Mouse (Mus musculus): ENCODE data around the gene Pear1. TPM values are rescaled to one million over a fixed set of nuclear protein-coding genes. Genes with fewer than 3 reads are reported as not detected.

Pear1 gene
- polyA plus RNA-seq, 1 experiment from 2014 or later, result 6.9 TPM

- Histone ChIP-seq H3K36me3 (ENCODE audit: control insufficient read depth, insufficient read depth) (no peaks in the 10 kb centered on the region), H3K9me3 (ENCODE audit: control insufficient read depth, low read length) (no peaks in the 10 kb centered on the region), H3K4me1 (replicated peaks; ENCODE audit: control insufficient read depth, insufficient read depth, low read length) (peaks cover 6% of the 10 kb centered on the region; the same call in 1 of the 2 replicates), H3K27ac (ENCODE audit: low read length) (no peak overlapping the region), H3K9ac (replicated peaks; ENCODE audit: low read depth, low read length) (no peak overlapping the region), H3K27me3 (replicated peaks; ENCODE audit: control insufficient read depth, insufficient read depth, low read length) (0 out of 2 replicates have a peak, but pooled peaks cover 2% of the 10 kb centered on the region), H3K4me3 (replicated peaks; ENCODE audit: low read length) (no peak overlapping the region), H3K4me2 (ENCODE audit: low read length) (no peak overlapping the region)
- WGBS, result 89% methylated on average over 12 of the region's 12 CpGs
- ATAC-seq, result no peak
Measured at GRCm38 (mm10) chr3:87749977-87750376, 74.1 kb downstream of the Pear1 start.

- WGBS, result 21% methylated on average over 5 of the region's 5 CpGs
- no peak overlapping the region for H3K4me3 ChIP-seq (replicated peaks; ENCODE audit: low read length)
- no peak overlapping the region for H3K9ac ChIP-seq (replicated peaks; ENCODE audit: low read depth, low read length)
- peaks cover 6% of the 10 kb centered on the region; the same call in 1 of the 2 replicates for H3K4me1 ChIP-seq (replicated peaks; ENCODE audit: control insufficient read depth, insufficient read depth, low read length)
- no peaks in the 10 kb centered on the region for H3K36me3 ChIP-seq (ENCODE audit: control insufficient read depth, insufficient read depth)
- no peak overlapping the region for H3K4me2 ChIP-seq (ENCODE audit: low read length)
- H3K9me3 ChIP-seq (ENCODE audit: control insufficient read depth, low read length), result no peaks in the 10 kb centered on the region
- no peaks in the 10 kb centered on the region for H3K27me3 ChIP-seq (replicated peaks; ENCODE audit: control insufficient read depth, insufficient read depth, low read length)
- no peak overlapping the region for H3K27ac ChIP-seq (ENCODE audit: low read length)
- no peak for ATAC-seq
Measured at GRCm38 (mm10) chr3:87749036-87749435, 75.1 kb downstream of the Pear1 start.

GRCm38 (mm10) chr3:87748431-87748830 lies 75.7 kb downstream of the Pear1 start, which contains the start of gene Lrrc71:
TSS of gene Lrrc71 (minus strand) at chr3:87748625.
- 0 out of 2 replicates have a peak, but pooled peaks have one; percentile 37 for ATAC-seq
- WGBS, result 46% methylated on average over 13 of the region's 13 CpGs
- no peaks in the 10 kb centered on the region for H3K36me3 ChIP-seq (ENCODE audit: control insufficient read depth, insufficient read depth)

GRCm38 (mm10) chr3:87745036-87745659 lies 79.0 kb downstream of the Pear1 start:
- ATAC-seq, result no peak
- peaks cover 6% of the 10 kb centered on the region; the same call in 1 of the 2 replicates for H3K4me1 ChIP-seq (replicated peaks; ENCODE audit: control insufficient read depth, insufficient read depth, low read length)
- H3K36me3 ChIP-seq (ENCODE audit: control insufficient read depth, insufficient read depth), result no peaks in the 10 kb centered on the region
- no peaks in the 10 kb centered on the region for H3K9me3 ChIP-seq (ENCODE audit: control insufficient read depth, low read length)
- no peak overlapping the region for H3K4me3 ChIP-seq (replicated peaks; ENCODE audit: low read length)
- 0 out of 2 replicates have a peak overlapping the region, but pooled peaks have one; percentile 9 for H3K4me2 ChIP-seq (ENCODE audit: low read length)
- peak overlapping the region; percentile 20; the same call in 1 of the 2 replicates for H3K9ac ChIP-seq (replicated peaks; ENCODE audit: low read depth, low read length)
- H3K27me3 ChIP-seq (replicated peaks; ENCODE audit: control insufficient read depth, insufficient read depth, low read length), result no peaks in the 10 kb centered on the region
- no peak overlapping the region for H3K27ac ChIP-seq (ENCODE audit: low read length)
- 40% methylated on average over 18 of the region's 18 CpGs for WGBS

More at GRCm38 (mm10) chr3:87748431-87748830, 75.7 kb downstream of the Pear1 start, which contains the start of gene Lrrc71:
- Histone ChIP-seq H3K9ac (replicated peaks; ENCODE audit: low read depth, low read length) (no peak within 1 kb of the TSS), H3K4me1 (replicated peaks; ENCODE audit: control insufficient read depth, insufficient read depth, low read length) (peaks cover 6% of the 10 kb centered on the region; the same call in 1 of the 2 replicates), H3K27ac (ENCODE audit: low read length) (no peak within 1 kb of the TSS), H3K4me3 (replicated peaks; ENCODE audit: low read length) (no peak within 1 kb of the TSS), H3K9me3 (ENCODE audit: control insufficient read depth, low read length) (no peaks in the 10 kb centered on the region), H3K4me2 (ENCODE audit: low read length) (no peak within 1 kb of the TSS), H3K27me3 (replicated peaks; ENCODE audit: control insufficient read depth, insufficient read depth, low read length) (no peaks in the 10 kb centered on the region)

- H3K36me3 ChIP-seq (ENCODE audit: control insufficient read depth, insufficient read depth), result no peaks in the 10 kb centered on the region
- ATAC-seq, result no peak
Measured at GRCm38 (mm10) chr3:87743927-87744326, 80.2 kb downstream of the Pear1 start.

GRCm38 (mm10) chr3:87742735-87743134 lies 81.4 kb downstream of the Pear1 start:
- H3K36me3 ChIP-seq (ENCODE audit: control insufficient read depth, insufficient read depth), result peaks cover 4% of the 10 kb centered on the region; the same call in 1 of the 2 replicates
- no peak overlapping the region for H3K4me3 ChIP-seq (replicated peaks; ENCODE audit: low read length)
- H3K27ac ChIP-seq (ENCODE audit: low read length), result no peak overlapping the region
- no peak overlapping the region for H3K9ac ChIP-seq (replicated peaks; ENCODE audit: low read depth, low read length)
- no peaks in the 10 kb centered on the region for H3K27me3 ChIP-seq (replicated peaks; ENCODE audit: control insufficient read depth, insufficient read depth, low read length)
- no peak overlapping the region for H3K4me2 ChIP-seq (ENCODE audit: low read length)
- H3K4me1 ChIP-seq (replicated peaks; ENCODE audit: control insufficient read depth, insufficient read depth, low read length), result peaks cover 6% of the 10 kb centered on the region; the same call in 1 of the 2 replicates
- ATAC-seq, result no peak
- WGBS, result 91% methylated on average over 16 of the region's 16 CpGs
- H3K9me3 ChIP-seq (ENCODE audit: control insufficient read depth, low read length), result no peaks in the 10 kb centered on the region

More at GRCm38 (mm10) chr3:87743927-87744326, 80.2 kb downstream of the Pear1 start:
- Histone ChIP-seq H3K4me3 (replicated peaks; ENCODE audit: low read length) (no peak overlapping the region), H3K4me1 (replicated peaks; ENCODE audit: control insufficient read depth, insufficient read depth, low read length) (peaks cover 6% of the 10 kb centered on the region; the same call in 1 of the 2 replicates), H3K4me2 (ENCODE audit: low read length) (no peak overlapping the region), H3K27ac (ENCODE audit: low read length) (no peak overlapping the region), H3K27me3 (replicated peaks; ENCODE audit: control insufficient read depth, insufficient read depth, low read length) (no peaks in the 10 kb centered on the region), H3K9ac (replicated peaks; ENCODE audit: low read depth, low read length) (no peak overlapping the region), H3K9me3 (ENCODE audit: control insufficient read depth, low read length) (no peaks in the 10 kb centered on the region)
- WGBS, result 83% methylated on average over 4 of the region's 4 CpGs

- WGBS, result 71% methylated on average over 3 of the region's 3 CpGs
- Histone ChIP-seq H3K4me2 (ENCODE audit: low read length) (no peak overlapping the region), H3K27ac (ENCODE audit: low read length) (no peak overlapping the region), H3K27me3 (replicated peaks; ENCODE audit: control insufficient read depth, insufficient read depth, low read length) (no peaks in the 10 kb centered on the region), H3K9ac (replicated peaks; ENCODE audit: low read depth, low read length) (no peak overlapping the region), H3K4me1 (replicated peaks; ENCODE audit: control insufficient read depth, insufficient read depth, low read length) (peaks cover 6% of the 10 kb centered on the region; the same call in 1 of the 2 replicates), H3K4me3 (replicated peaks; ENCODE audit: low read length) (no peak overlapping the region), H3K36me3 (ENCODE audit: control insufficient read depth, insufficient read depth) (peaks cover 11% of the 10 kb centered on the region), H3K9me3 (ENCODE audit: control insufficient read depth, low read length) (no peaks in the 10 kb centered on the region)
- no peak for ATAC-seq
Measured at GRCm38 (mm10) chr3:87742013-87742412, 82.1 kb downstream of the Pear1 start.

- no peak overlapping the region for H3K9ac ChIP-seq (replicated peaks; ENCODE audit: low read depth, low read length)
- H3K4me2 ChIP-seq (ENCODE audit: low read length), result no peak overlapping the region
- no peak for ATAC-seq
- peaks cover 28% of the 10 kb centered on the region for H3K36me3 ChIP-seq (ENCODE audit: control insufficient read depth, insufficient read depth)
- H3K4me3 ChIP-seq (replicated peaks; ENCODE audit: low read length), result no peak overlapping the region
- no peak overlapping the region for H3K27ac ChIP-seq (ENCODE audit: low read length)
- H3K27me3 ChIP-seq (replicated peaks; ENCODE audit: control insufficient read depth, insufficient read depth, low read length), result no peaks in the 10 kb centered on the region
- H3K9me3 ChIP-seq (ENCODE audit: control insufficient read depth, low read length), result no peaks in the 10 kb centered on the region
- no peaks in the 10 kb centered on the region for H3K4me1 ChIP-seq (replicated peaks; ENCODE audit: control insufficient read depth, insufficient read depth, low read length)
- 69% methylated on average over 5 of the region's 5 CpGs for WGBS
Measured at GRCm38 (mm10) chr3:87738906-87739305, 85.2 kb downstream of the Pear1 start.

GRCm38 (mm10) chr3:87735335-87735734 lies 88.8 kb downstream of the Pear1 start:
- H3K27ac ChIP-seq (ENCODE audit: low read length), result no peak overlapping the region
- no peaks in the 10 kb centered on the region for H3K9me3 ChIP-seq (ENCODE audit: control insufficient read depth, low read length)
- H3K4me1 ChIP-seq (replicated peaks; ENCODE audit: control insufficient read depth, insufficient read depth, low read length), result no peaks in the 10 kb centered on the region
- no peak for ATAC-seq
- no peaks in the 10 kb centered on the region for H3K27me3 ChIP-seq (replicated peaks; ENCODE audit: control insufficient read depth, insufficient read depth, low read length)
- H3K36me3 ChIP-seq (ENCODE audit: control insufficient read depth, insufficient read depth), result peaks cover 39% of the 10 kb centered on the region
- no peak overlapping the region for H3K4me2 ChIP-seq (ENCODE audit: low read length)
- WGBS, result 92% methylated on average over 9 of the region's 9 CpGs
- no peak overlapping the region for H3K4me3 ChIP-seq (replicated peaks; ENCODE audit: low read length)
- no peak overlapping the region for H3K9ac ChIP-seq (replicated peaks; ENCODE audit: low read depth, low read length)

Data from forebrain, embryonic 16.5 days (tissue).